Mouse (Mus musculus): Measurements from ENCODE around the gene Dlk1. TPM values are rescaled to one million over a fixed set of nuclear protein-coding genes. Genes with fewer than 3 reads are reported as not detected.

Dlk1 gene
- polyA plus RNA-seq, 1 experiment from 2014 or later = 487 TPM

DNA sequence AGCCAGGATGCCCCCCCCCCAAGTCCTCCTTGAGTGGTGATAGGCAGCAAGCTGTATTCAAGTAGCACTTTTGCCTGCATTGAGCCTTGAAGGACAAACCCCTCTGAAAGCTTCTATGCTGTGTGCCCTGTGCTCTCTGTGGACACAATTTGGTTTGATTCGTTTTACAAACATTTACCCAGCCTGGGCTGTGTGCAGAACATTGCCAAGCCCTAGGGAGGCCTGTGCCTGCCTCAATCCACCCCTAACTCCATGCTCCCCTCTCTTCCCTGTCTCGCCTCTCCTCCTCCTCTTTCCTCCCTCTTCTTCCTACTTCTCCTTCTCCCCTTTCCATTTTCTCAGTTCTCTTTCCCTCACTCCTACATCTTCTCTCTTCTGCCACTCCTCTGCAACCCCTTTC lies 29.5 kb upstream of the Dlk1 start:
- 24% methylated on average over 2 of the region's 2 CpGs for WGBS
- ATAC-seq (ENCODE audit: insufficient read depth, low FRiP score, low read depth) = peak; percentile 47
- no peak overlapping the region for H3K4me3 ChIP-seq (replicated peaks)
- no peaks in the 10 kb centered on the region for H3K27me3 ChIP-seq (replicated peaks)
- peaks cover 30% of the 10 kb centered on the region for H3K4me1 ChIP-seq
- no peaks in the 10 kb centered on the region for H3K36me3 ChIP-seq
- no peak overlapping the region for H3K9ac ChIP-seq
- no peak overlapping the region for H3K4me2 ChIP-seq
- no peaks in the 10 kb centered on the region for H3K9me3 ChIP-seq
- peak overlapping the region; percentile 62 for H3K27ac ChIP-seq

GRCm38 (mm10) chr12:109423716-109424429 lies 28.8 kb upstream of the Dlk1 start:
- no peaks in the 10 kb centered on the region for H3K9me3 ChIP-seq
- H3K4me1 ChIP-seq = peaks cover 22% of the 10 kb centered on the region
- no peak for ATAC-seq (ENCODE audit: insufficient read depth, low FRiP score, low read depth)
- no peaks in the 10 kb centered on the region for H3K36me3 ChIP-seq
- H3K4me3 ChIP-seq (replicated peaks) = no peak overlapping the region
- no peak overlapping the region for H3K4me2 ChIP-seq
- H3K27ac ChIP-seq = no peak overlapping the region
- WGBS = 70% methylated on average over 4 of the region's 4 CpGs
- no peak overlapping the region for H3K9ac ChIP-seq
- H3K27me3 ChIP-seq (replicated peaks) = no peaks in the 10 kb centered on the region

DNA sequence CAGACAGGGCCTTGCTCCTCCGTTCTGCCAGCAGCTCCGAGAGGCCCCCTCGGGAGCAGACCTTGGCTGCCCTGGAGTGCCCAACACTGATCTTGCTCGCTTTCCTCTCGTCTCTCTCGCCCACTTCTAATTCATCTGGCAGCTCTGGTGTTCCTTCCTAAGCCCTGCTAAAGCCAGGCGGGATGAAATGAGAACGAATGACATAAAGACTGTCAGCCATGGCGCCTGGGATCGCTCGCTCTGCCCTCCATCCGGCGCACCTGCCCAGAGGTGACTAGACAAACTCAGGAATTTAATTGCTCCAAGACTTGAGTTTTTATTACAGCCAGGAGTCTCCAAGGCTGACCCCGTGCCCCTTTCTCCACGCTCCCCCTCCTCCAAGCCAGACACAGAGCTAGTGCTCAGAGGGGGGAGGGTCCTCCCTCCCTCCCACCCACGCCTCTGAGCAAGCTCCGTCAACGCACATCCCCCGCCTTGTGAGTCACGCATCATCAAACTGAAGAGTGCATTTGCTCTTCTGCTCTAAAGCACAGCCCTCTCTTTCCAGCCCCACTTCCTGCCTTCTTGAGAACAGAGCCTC lies 27.8 kb upstream of the Dlk1 start:
- Histone ChIP-seq H3K4me1 (peaks cover 21% of the 10 kb centered on the region), H3K9ac (no peak overlapping the region), H3K27ac (no peak overlapping the region), H3K9me3 (no peaks in the 10 kb centered on the region), H3K36me3 (no peaks in the 10 kb centered on the region), H3K4me2 (0 out of 2 replicates have a peak overlapping the region, but pooled peaks have one; percentile 3), H3K4me3 (replicated peaks) (no peak overlapping the region), H3K27me3 (replicated peaks) (no peaks in the 10 kb centered on the region)
- 22% methylated on average over 20 of the region's 20 CpGs for WGBS
- ATAC-seq (ENCODE audit: insufficient read depth, low FRiP score, low read depth) = no peak; the same call in 1 of the 2 replicates

DNA sequence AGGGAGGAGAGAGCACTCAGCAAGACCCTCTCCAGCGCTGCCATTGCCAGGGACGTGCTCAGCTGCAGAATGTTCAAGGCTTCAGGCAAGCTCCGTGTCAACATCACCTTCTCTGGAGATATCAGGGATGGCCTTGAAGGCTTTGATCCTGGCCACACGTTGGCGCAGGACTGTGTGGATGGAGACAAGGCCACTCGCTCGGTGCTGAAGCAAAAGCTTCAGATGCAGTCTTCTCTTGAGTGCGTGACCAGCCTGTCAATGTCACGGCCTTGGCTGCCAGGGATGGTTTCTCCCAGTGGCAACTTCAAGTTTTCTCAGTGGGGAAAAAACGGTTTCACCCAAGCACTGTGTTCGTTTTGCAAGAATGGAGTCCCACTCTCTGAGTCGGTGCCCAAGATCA lies 26.6 kb upstream of the Dlk1 start:
- H3K27me3 ChIP-seq (replicated peaks) = no peaks in the 10 kb centered on the region
- no peaks in the 10 kb centered on the region for H3K36me3 ChIP-seq
- no peak overlapping the region; the same call in 1 of the 2 replicates for H3K27ac ChIP-seq
- peaks cover 18% of the 10 kb centered on the region for H3K4me1 ChIP-seq
- no peak overlapping the region for H3K9ac ChIP-seq
- ATAC-seq (ENCODE audit: insufficient read depth, low FRiP score, low read depth) = no peak
- H3K4me3 ChIP-seq (replicated peaks) = no peak overlapping the region
- no peaks in the 10 kb centered on the region for H3K9me3 ChIP-seq
- WGBS = 79% methylated on average over 12 of the region's 12 CpGs
- H3K4me2 ChIP-seq = no peak overlapping the region

DNA sequence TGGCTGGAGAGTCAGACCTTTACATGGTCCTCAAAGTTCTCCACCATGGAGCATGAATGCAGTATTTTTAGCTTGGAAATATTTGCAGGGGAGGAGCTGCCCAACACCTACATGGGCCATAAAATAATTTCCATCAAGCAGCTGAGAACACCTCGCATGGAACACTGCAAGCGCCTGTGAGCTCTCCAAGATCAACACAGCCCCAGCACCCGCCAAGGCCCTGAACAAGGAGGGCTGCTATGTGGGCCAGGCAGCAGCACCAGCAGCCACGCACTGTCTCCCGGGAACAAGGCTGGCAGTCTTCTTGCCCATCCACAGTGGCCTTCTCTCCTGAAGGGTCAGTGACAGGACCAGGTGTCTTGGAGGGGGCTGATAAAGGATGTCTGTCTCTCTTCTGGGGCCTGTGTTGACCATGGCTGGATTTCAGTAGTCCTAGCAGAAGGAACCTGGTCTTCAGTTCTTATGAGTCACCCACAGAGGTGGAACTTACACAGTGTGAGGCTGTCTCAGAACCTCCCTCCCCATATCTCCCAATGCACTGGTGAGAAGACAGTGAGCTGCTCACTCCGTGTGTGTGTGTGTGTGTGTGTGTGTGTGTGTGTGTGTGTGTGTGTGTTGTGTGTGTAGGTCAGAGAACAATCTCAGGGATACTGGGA lies 20.0 kb upstream of the Dlk1 start:
- Histone ChIP-seq H3K27ac (no peak overlapping the region), H3K27me3 (replicated peaks) (no peaks in the 10 kb centered on the region), H3K4me2 (no peak overlapping the region), H3K4me3 (replicated peaks) (no peak overlapping the region), H3K9ac (no peak overlapping the region), H3K36me3 (no peaks in the 10 kb centered on the region), H3K9me3 (no peaks in the 10 kb centered on the region), H3K4me1 (peaks cover 19% of the 10 kb centered on the region)
- WGBS = 67% methylated on average over 6 of the region's 6 CpGs
- no peak for ATAC-seq (ENCODE audit: insufficient read depth, low FRiP score, low read depth)

- no peaks in the 10 kb centered on the region for H3K9me3 ChIP-seq
- H3K4me2 ChIP-seq = peak overlapping the region; percentile 22; the same call in 1 of the 2 replicates
- H3K9ac ChIP-seq = no peak overlapping the region
- WGBS = 9% methylated on average over 10 of the region's 10 CpGs
- H3K4me3 ChIP-seq (replicated peaks) = no peak overlapping the region
- no peaks in the 10 kb centered on the region for H3K36me3 ChIP-seq
- peak overlapping the region; percentile 86 for H3K27ac ChIP-seq
- peaks cover 52% of the 10 kb centered on the region for H3K4me1 ChIP-seq
- ATAC-seq (ENCODE audit: insufficient read depth, low FRiP score, low read depth) = peak; percentile 44
- no peaks in the 10 kb centered on the region for H3K27me3 ChIP-seq (replicated peaks)
Observed at GRCm38 (mm10) chr12:109436367-109436807, 16.2 kb upstream of the Dlk1 start.

DNA sequence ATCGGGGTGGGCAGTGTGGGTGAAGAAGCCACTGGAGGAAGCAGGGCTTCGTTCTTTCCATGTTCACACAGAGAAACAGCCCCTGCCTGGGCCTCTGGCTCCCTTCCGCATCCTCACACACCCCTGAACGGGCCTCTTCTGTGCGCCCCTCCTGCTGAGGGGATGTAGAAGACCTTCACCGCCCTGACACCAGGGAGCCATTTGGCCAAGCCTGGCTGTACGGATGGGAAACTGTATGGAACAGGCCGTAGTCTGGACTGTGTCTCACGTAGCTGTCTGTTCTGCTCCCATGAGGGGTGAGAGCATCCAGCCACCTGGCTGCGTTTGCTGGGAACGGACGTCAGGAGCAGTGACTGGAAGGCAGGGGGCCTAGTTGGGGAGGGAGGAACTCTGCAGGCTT lies 15.8 kb upstream of the Dlk1 start:
- 14% methylated on average over 12 of the region's 12 CpGs for WGBS
- peak; percentile 56 for ATAC-seq (ENCODE audit: insufficient read depth, low FRiP score, low read depth)

DNA sequence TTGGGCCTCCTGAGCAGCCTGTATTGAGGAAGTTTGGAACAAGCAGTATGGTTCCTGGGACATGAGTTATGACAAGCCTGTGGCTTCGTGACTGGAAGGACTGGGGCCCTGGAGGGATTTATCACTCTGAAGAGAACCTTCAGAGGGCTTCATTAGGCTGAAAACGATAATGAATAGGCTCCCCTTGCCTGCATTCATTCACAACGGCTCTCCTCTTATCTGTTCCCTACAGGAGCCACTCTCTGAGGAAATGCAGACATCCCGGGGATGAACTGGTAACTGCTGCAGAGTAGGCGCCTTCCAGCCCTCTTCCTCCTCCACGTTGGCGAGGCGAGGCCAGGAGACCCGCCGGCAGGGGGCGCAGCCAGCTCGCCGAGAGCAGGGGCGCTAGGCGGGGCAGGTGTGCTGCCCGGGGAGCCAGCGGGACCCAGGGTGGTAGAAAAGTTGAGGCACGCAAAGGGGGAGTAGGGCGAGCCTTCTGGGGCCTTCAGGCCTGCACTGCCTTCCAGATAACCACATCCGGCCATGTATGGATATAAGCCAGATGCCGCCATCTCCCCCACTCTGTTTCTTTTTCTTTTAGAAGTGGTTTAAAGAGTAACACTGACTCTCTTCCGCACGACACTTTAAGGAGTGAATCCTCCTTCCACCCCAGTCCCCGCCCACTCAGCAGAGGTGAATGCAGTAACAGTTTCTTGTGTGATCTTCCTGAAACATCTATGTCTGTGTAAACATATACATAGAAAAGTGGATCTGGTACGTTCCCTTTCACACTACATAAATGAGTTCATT lies 14.9 kb upstream of the Dlk1 start:
- H3K36me3 ChIP-seq = no peaks in the 10 kb centered on the region
- no peaks in the 10 kb centered on the region for H3K9me3 ChIP-seq
- H3K4me3 ChIP-seq (replicated peaks) = peak overlapping the region; percentile 19; the same call in 1 of the 2 replicates
- ATAC-seq (ENCODE audit: insufficient read depth, low FRiP score, low read depth) = peak; percentile 61
- H3K27ac ChIP-seq = peak overlapping the region; percentile 86
- peaks cover 61% of the 10 kb centered on the region for H3K4me1 ChIP-seq
- 6% methylated on average over 25 of the region's 25 CpGs for WGBS
- no peaks in the 10 kb centered on the region for H3K27me3 ChIP-seq (replicated peaks)
- no peak overlapping the region for H3K9ac ChIP-seq
- H3K4me2 ChIP-seq = peak overlapping the region; percentile 51

More for the DNA sequence above, 15.8 kb upstream of the Dlk1 start:
- H3K9ac ChIP-seq = no peak overlapping the region
- peak overlapping the region; percentile 51; the same call in 1 of the 2 replicates for H3K4me2 ChIP-seq
- H3K9me3 ChIP-seq = no peaks in the 10 kb centered on the region
- H3K4me1 ChIP-seq = peaks cover 57% of the 10 kb centered on the region
- H3K4me3 ChIP-seq (replicated peaks) = no peak overlapping the region
- H3K27ac ChIP-seq = peak overlapping the region; percentile 86
- no peaks in the 10 kb centered on the region for H3K36me3 ChIP-seq
- H3K27me3 ChIP-seq (replicated peaks) = no peaks in the 10 kb centered on the region

GRCm38 (mm10) chr12:109438383-109438782 lies 14.2 kb upstream of the Dlk1 start:
- H3K36me3 ChIP-seq = no peaks in the 10 kb centered on the region
- WGBS = 64% methylated on average over 6 of the region's 6 CpGs
- H3K4me2 ChIP-seq = no peak overlapping the region
- H3K27me3 ChIP-seq (replicated peaks) = no peaks in the 10 kb centered on the region
- H3K27ac ChIP-seq = peak overlapping the region; percentile 57; the same call in 1 of the 2 replicates
- peaks cover 65% of the 10 kb centered on the region for H3K4me1 ChIP-seq
- ATAC-seq (ENCODE audit: insufficient read depth, low FRiP score, low read depth) = no peak
- H3K9ac ChIP-seq = no peak overlapping the region
- H3K4me3 ChIP-seq (replicated peaks) = no peak overlapping the region
- H3K9me3 ChIP-seq = no peaks in the 10 kb centered on the region

DNA sequence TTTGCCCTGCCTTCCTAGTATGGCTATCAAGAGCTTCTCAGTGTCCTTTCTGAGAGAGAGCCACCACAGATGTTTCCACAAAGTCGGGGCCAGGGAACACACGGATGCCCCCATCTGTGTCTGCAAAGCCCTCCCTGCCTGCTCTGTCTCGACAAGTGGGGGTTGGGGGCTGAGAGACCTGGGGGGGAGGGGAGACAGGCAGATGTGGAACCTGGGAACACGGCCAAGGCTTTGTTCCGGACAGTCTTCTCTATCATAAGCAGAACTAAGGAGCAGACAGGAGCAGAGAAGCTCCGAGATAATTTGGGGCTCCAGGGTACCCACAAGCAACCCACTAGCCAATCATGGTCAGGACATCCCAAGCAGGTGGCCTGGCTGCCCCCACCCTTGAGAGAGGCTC lies 12.6 kb upstream of the Dlk1 start:
- 0 out of 2 replicates have a peak overlapping the region, but pooled peaks have one; percentile 57 for H3K27ac ChIP-seq
- H3K4me3 ChIP-seq (replicated peaks) = no peak overlapping the region
- no peaks in the 10 kb centered on the region for H3K36me3 ChIP-seq
- H3K9ac ChIP-seq = no peak overlapping the region
- no peak overlapping the region for H3K4me2 ChIP-seq
- H3K9me3 ChIP-seq = no peaks in the 10 kb centered on the region
- H3K27me3 ChIP-seq (replicated peaks) = no peaks in the 10 kb centered on the region
- 39% methylated on average over 6 of the region's 6 CpGs for WGBS
- no peak for ATAC-seq (ENCODE audit: insufficient read depth, low FRiP score, low read depth)
- H3K4me1 ChIP-seq = peaks cover 71% of the 10 kb centered on the region

DNA sequence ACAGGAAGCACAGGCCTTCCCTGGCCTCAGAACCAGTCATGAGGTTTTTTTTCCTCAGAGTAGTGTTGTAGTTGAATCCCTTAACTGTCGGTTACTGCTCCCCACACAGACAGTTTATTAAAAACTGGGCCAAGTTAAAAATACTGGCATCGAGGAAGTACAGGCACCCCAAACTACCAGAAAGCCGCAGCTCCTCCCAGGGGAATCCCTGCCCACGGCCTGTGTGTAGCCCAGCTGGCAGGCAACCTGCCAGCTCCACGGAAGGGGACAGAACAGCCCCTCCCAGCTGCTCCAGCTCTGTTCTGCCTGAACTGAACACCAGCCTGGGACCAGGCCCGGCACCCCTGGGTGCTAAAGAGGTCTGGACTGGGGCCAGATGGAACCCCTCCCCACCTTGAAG lies 11.3 kb upstream of the Dlk1 start:
- no peaks in the 10 kb centered on the region for H3K36me3 ChIP-seq
- WGBS = 13% methylated on average over 6 of the region's 6 CpGs
- 0 out of 2 replicates have a peak, but pooled peaks cover 3% of the 10 kb centered on the region for H3K27me3 ChIP-seq (replicated peaks)
- H3K4me2 ChIP-seq = 0 out of 2 replicates have a peak overlapping the region, but pooled peaks have one; percentile 11
- peak overlapping the region; percentile 51 for H3K27ac ChIP-seq
- peaks cover 77% of the 10 kb centered on the region for H3K4me1 ChIP-seq
- no peak for ATAC-seq (ENCODE audit: insufficient read depth, low FRiP score, low read depth)
- no peak overlapping the region for H3K9ac ChIP-seq
- H3K9me3 ChIP-seq = no peaks in the 10 kb centered on the region
- H3K4me3 ChIP-seq (replicated peaks) = no peak overlapping the region

Data from stomach, embryonic 15.5 days (tissue).